Mouse (Mus musculus) intestine, embryonic 14.5 days (tissue): ENCODE measurements around the gene Csrnp3. TPM values are rescaled to one million over a fixed set of nuclear protein-coding genes. Genes with fewer than 3 reads are reported as not detected.

Source experiments
- ATAC-seq: fragments of 200-750 bp; cut with Nextera tagmentation; replicated peaks from 2 replicates; pipeline ENCODE4 v1.8.0; 2017; ENCODE audit warnings: low read depth, moderate number of reproducible peaks, moderate TSS enrichment, moderate library complexity; ENCODE audit not compliant: low FRiP score, low TSS enrichment
- DNase-seq: peaks from one replicate; pipeline ENCODE4 v3.0.0-alpha.2; 2018; ENCODE audit warnings: low spot score
- H3K27ac ChIP-seq: fragments of 300-500 bp; sonication (generic); 2 replicates; pipeline ENCODE4 v1.5.1; 2014; ENCODE audit warnings: low read depth, mild to moderate bottlenecking, control low read depth
- H3K27me3 ChIP-seq: fragments of 300-500 bp; sonication (generic); replicated peaks from 2 replicates; pipeline ENCODE4 v1.6.1; 2014; ENCODE audit warnings: low read length, control low read depth; ENCODE audit not compliant: control insufficient read depth, insufficient read depth
- H3K36me3 ChIP-seq: fragments of 300-500 bp; sonication (generic); 2 replicates; pipeline ENCODE4 v1.6.1; 2014; ENCODE audit warnings: low read length, control low read depth; ENCODE audit not compliant: control insufficient read depth, insufficient read depth
- H3K4me1 ChIP-seq: fragments of 300-500 bp; sonication (generic); replicated peaks from 2 replicates; pipeline ENCODE4 v1.6.1; 2014; ENCODE audit warnings: low read length, control low read depth, mixed read lengths; ENCODE audit not compliant: control insufficient read depth, insufficient read depth
- H3K4me2 ChIP-seq: fragments of 300-500 bp; sonication (generic); 2 replicates; pipeline ENCODE4 v1.6.1; 2014; ENCODE audit warnings: low read length
- H3K4me3 ChIP-seq: fragments of 300-500 bp; sonication (generic); 2 replicates; pipeline ENCODE4 v1.5.1; 2014; ENCODE audit warnings: low read depth, low read length, control low read depth, mixed read lengths
- H3K9ac ChIP-seq: fragments of 300-500 bp; sonication (generic); 2 replicates; pipeline ENCODE4 v1.6.1; 2014; ENCODE audit warnings: mild to moderate bottlenecking, low read length
- H3K9me3 ChIP-seq: fragments of 300-500 bp; sonication (generic); 2 replicates; pipeline ENCODE4 v1.6.1; 2016; ENCODE audit warnings: low read length, control low read depth; ENCODE audit not compliant: control insufficient read depth
- WGBS: fragments of 180-500 bp; shearing (Covaris S2); extraction: QIAGEN DNeasy Blood & Tissue Kit; methylation state at CpG from one replicate; pipeline ENCODE4 v1.1.7; 2014; 5-methylcytosine and 5-hydroxymethylcytosine counted together
- polyA plus RNA-seq: library from polyadenylated mRNA; unstranded; fragments of >200 nt; fragmentation: Nextera tagmentation; extraction: Ambion mirVana; gene quantifications from 2 replicates; pipeline ENCODE4 v1.2.1, GENCODE M21; 2014

Csrnp3 gene
- polyA plus RNA-seq, 1 experiment from 2014 or later: 2.8 TPM

GRCm38 (mm10) chr2:65828699-65829098 is 16.9 kb upstream of the Csrnp3 start:
- Histone ChIP-seq H3K4me2 (no peak overlapping the region), H3K9ac (no peak overlapping the region), H3K27me3 (no peaks in the 10 kb centered on the region), H3K9me3 (no peaks in the 10 kb centered on the region), H3K4me3 (no peak overlapping the region), H3K36me3 (no peaks in the 10 kb centered on the region), H3K27ac (no peak overlapping the region), H3K4me1 (no peaks in the 10 kb centered on the region)
- ATAC-seq: no peak
- WGBS: 94% methylated on average over 1 of the region's 1 CpGs
- no peak for DNase-seq

GRCm38 (mm10) chr2:65832738-65833395 is 12.7 kb upstream of the Csrnp3 start:
- H3K4me3 ChIP-seq: no peak overlapping the region
- DNase-seq (no peak), ATAC-seq (no peak)
- no peaks in the 10 kb centered on the region for H3K4me1 ChIP-seq
- no peak overlapping the region for H3K9ac ChIP-seq
- no peaks in the 10 kb centered on the region for H3K27me3 ChIP-seq
- WGBS: 80% methylated on average over 11 of the region's 11 CpGs
- H3K9me3 ChIP-seq: no peaks in the 10 kb centered on the region
- no peaks in the 10 kb centered on the region for H3K36me3 ChIP-seq
- H3K27ac ChIP-seq: no peak overlapping the region
- no peak overlapping the region for H3K4me2 ChIP-seq

- H3K36me3 ChIP-seq: no peaks in the 10 kb centered on the region
- H3K9ac ChIP-seq: no peak overlapping the region
- H3K4me3 ChIP-seq: no peak overlapping the region
- ATAC-seq (no peak), DNase-seq (no peak)
- H3K4me1 ChIP-seq: no peaks in the 10 kb centered on the region
- H3K27ac ChIP-seq: no peak overlapping the region
- 71% methylated on average over 7 of the region's 7 CpGs for WGBS
- H3K9me3 ChIP-seq: no peaks in the 10 kb centered on the region
- no peaks in the 10 kb centered on the region for H3K27me3 ChIP-seq
- no peak overlapping the region for H3K4me2 ChIP-seq
Measured at GRCm38 (mm10) chr2:65833421-65833820, 12.1 kb upstream of the Csrnp3 start.

GRCm38 (mm10) chr2:65841606-65842005 is 4.0 kb upstream of the Csrnp3 start:
- no peaks in the 10 kb centered on the region for H3K4me1 ChIP-seq
- DNase-seq: no peak
- no peaks in the 10 kb centered on the region for H3K9me3 ChIP-seq
- no peaks in the 10 kb centered on the region for H3K36me3 ChIP-seq
- H3K4me2 ChIP-seq: no peak overlapping the region
- no peaks in the 10 kb centered on the region for H3K27me3 ChIP-seq
- no peak for ATAC-seq
- H3K27ac ChIP-seq: no peak overlapping the region
- H3K9ac ChIP-seq: no peak overlapping the region
- WGBS: 59% methylated on average over 3 of the region's 3 CpGs
- H3K4me3 ChIP-seq: no peak overlapping the region

- Histone ChIP-seq H3K27me3 (no peaks in the 10 kb centered on the region), H3K4me2 (no peak overlapping the region), H3K4me3 (no peak overlapping the region), H3K9me3 (no peaks in the 10 kb centered on the region), H3K9ac (no peak overlapping the region), H3K36me3 (no peaks in the 10 kb centered on the region), H3K4me1 (no peaks in the 10 kb centered on the region), H3K27ac (no peak overlapping the region)
- ATAC-seq (no peak), DNase-seq (no peak)
- WGBS: 28% methylated on average over 3 of the region's 3 CpGs
Measured at GRCm38 (mm10) chr2:65842356-65842755, 3.2 kb upstream of the Csrnp3 start.

- Histone ChIP-seq H3K9me3 (0 out of 2 replicates have a peak, but pooled peaks cover 2% of the 10 kb centered on the region), H3K4me1 (0 out of 2 replicates have a peak, but pooled peaks cover 3% of the 10 kb centered on the region), H3K9ac (peak overlapping the region; percentile 43), H3K27ac (peak overlapping the region; percentile 64; the same call in 1 of the 2 replicates), H3K4me2 (peak overlapping the region; percentile 64), H3K27me3 (no peaks in the 10 kb centered on the region), H3K36me3 (no peaks in the 10 kb centered on the region), H3K4me3 (peak overlapping the region; percentile 43)
- 2% methylated on average over 22 of the region's 22 CpGs for WGBS
- peak; percentile 65 for DNase-seq
- no peak for ATAC-seq
Measured at GRCm38 (mm10) chr2:65846000-65846755, 611 bp downstream of the Csrnp3 start.

- Histone ChIP-seq H3K4me1 (0 out of 2 replicates have a peak, but pooled peaks cover 3% of the 10 kb centered on the region), H3K4me3 (no peak overlapping the region), H3K4me2 (no peak overlapping the region), H3K36me3 (no peaks in the 10 kb centered on the region), H3K27me3 (no peaks in the 10 kb centered on the region), H3K9ac (no peak overlapping the region), H3K9me3 (0 out of 2 replicates have a peak, but pooled peaks cover 2% of the 10 kb centered on the region), H3K27ac (no peak overlapping the region)
- WGBS: 38% methylated on average over 7 of the region's 7 CpGs
- DNase-seq (no peak), ATAC-seq (no peak)
Measured at GRCm38 (mm10) chr2:65847463-65848110, 2.0 kb downstream of the Csrnp3 start.

GRCm38 (mm10) chr2:65848706-65849105 is 3.1 kb downstream of the Csrnp3 start:
- Histone ChIP-seq H3K9ac (no peak overlapping the region), H3K27me3 (no peaks in the 10 kb centered on the region), H3K36me3 (no peaks in the 10 kb centered on the region), H3K4me3 (no peak overlapping the region), H3K4me1 (0 out of 2 replicates have a peak, but pooled peaks cover 3% of the 10 kb centered on the region), H3K27ac (no peak overlapping the region), H3K9me3 (0 out of 2 replicates have a peak, but pooled peaks cover 2% of the 10 kb centered on the region), H3K4me2 (no peak overlapping the region)
- ATAC-seq (no peak), DNase-seq (no peak)
- 53% methylated on average over 8 of the region's 8 CpGs for WGBS
